Mouse (Mus musculus): ENCODE measurements around the gene Lrrc8a.

DNA sequence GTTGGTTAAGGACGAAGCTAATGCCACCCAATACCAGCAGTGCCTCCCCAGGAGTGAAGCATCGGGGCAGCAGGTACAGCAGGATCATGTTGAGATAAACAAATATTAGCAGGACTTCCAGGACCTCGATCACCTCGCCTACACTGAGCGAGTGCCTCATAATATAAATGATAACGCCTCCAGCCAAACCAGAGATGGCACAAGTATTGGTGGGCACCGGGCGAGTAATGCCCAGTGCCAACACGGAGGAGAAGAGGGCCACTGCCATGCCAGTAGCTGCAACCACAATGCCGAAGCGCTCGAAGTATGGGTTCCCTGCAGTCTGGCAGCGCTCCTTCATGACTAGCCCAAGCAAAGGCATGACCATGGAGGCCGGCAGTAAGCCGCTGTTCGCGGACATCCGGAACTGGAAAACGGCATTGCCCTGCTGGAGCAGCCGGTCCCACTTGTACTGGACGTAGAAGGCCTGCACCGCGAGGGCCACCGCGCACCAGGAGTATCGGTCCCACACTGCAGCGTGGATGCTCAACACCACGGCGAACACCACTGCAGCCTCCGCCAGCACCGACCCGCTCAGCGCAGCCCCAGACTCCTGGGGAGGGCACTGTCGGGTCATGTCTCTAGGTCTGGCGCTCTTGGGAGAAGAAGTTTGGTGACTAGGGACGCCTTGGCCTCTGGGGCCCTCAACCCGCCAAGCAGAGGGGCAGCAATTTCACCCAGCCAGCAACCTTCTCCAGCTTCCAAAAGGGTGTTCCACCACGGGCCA is 48.1 kb downstream of the Lrrc8a start:
- TF ChIP-seq CTCF (conservative IDR thresholded peaks at IDR 0.05; ENCODE audit: low read length) (no peak), NANOG (IDR thresholded peaks at IDR 0.05; ENCODE audit: borderline replicate concordance, low read length) (no peak)

Measured in E14TG2a.4 (cell line).